8 mouse cellular contexts compared by ENCODE assay signal in genomic region chr10:41935476-41935829, GRCm38 (mm10).
DNase-seq lines count a peak whose midpoint lies in the region; ATAC-seq and TF ChIP-seq lines count a peak whose summit lies in the region.

No protein-coding gene starts in this region.

- peak; percentile 34 for DNase-seq in cerebellum, adult 8-10 months
- no peak for DNase-seq in cerebellum, postnatal 4 days (ENCODE audit: low spot score in 2 of 2)
- DNase-seq in layer of hippocampus, adult 11-12 months (ENCODE audit: low spot score) = peak; percentile 70
- DNase-seq in layer of hippocampus, postnatal 25 days (ENCODE audit: extremely low spot score in 1 of 2, low spot score in 1 of 2) = no peak
- no peak for DNase-seq in hindbrain, embryonic 14.5 days (ENCODE audit: low spot score)
- no peak for DNase-seq in midbrain, postnatal 0 days (ENCODE audit: low spot score)
- no peak for DNase-seq in thymus, postnatal 0 days (ENCODE audit: low spot score)
- no peak for DNase-seq in testis, postnatal 14 days (ENCODE audit: low spot score)

- peaks cover 21% of the 10 kb centered on the region for H3K4me1 ChIP-seq in hindbrain, embryonic 14.5 days (replicated peaks; ENCODE audit: control insufficient read depth, insufficient read depth, low read length)
- peaks cover 3% of the 10 kb centered on the region; the same call in 1 of the 2 replicates for H3K4me1 ChIP-seq in midbrain, postnatal 0 days (ENCODE audit: insufficient read depth, low read length)

- no peaks in the 10 kb centered on the region for H3K27me3 ChIP-seq in hindbrain, embryonic 14.5 days (ENCODE audit: control insufficient read depth, insufficient read depth, low read length)
- no peaks in the 10 kb centered on the region for H3K27me3 ChIP-seq in midbrain, postnatal 0 days (ENCODE audit: insufficient read depth, low read length)

- ATAC-seq in hindbrain, embryonic 14.5 days (ENCODE audit: low FRiP score) = no peak
- no peak for ATAC-seq in midbrain, postnatal 0 days (ENCODE audit: low FRiP score)

- peak overlapping the region; percentile 38 for H3K4me2 ChIP-seq in hindbrain, embryonic 14.5 days (replicated peaks)
- no peak overlapping the region for H3K4me2 ChIP-seq in midbrain, postnatal 0 days (ENCODE audit: low read depth, low read length, poor library complexity, severe bottlenecking)

- no peak overlapping the region for H3K4me3 ChIP-seq in hindbrain, embryonic 14.5 days (replicated peaks; ENCODE audit: low read length)
- no peak overlapping the region for H3K4me3 ChIP-seq in midbrain, postnatal 0 days (ENCODE audit: low read depth, low read length)

- no peak for TF ChIP-seq CTCF in midbrain, postnatal 0 days (IDR thresholded peaks at IDR 0.05)

- H3K9ac ChIP-seq in hindbrain, embryonic 14.5 days = no peak overlapping the region
- no peak overlapping the region for H3K9ac ChIP-seq in midbrain, postnatal 0 days (replicated peaks; ENCODE audit: low read length, poor library complexity, severe bottlenecking)

- no peaks in the 10 kb centered on the region for H3K36me3 ChIP-seq in hindbrain, embryonic 14.5 days (replicated peaks; ENCODE audit: control insufficient read depth, insufficient read depth)
- H3K36me3 ChIP-seq in midbrain, postnatal 0 days (ENCODE audit: insufficient read depth, low read length) = peaks cover 5% of the 10 kb centered on the region; the same call in 1 of the 2 replicates

- H3K9me3 ChIP-seq in hindbrain, embryonic 14.5 days (ENCODE audit: control insufficient read depth, low read length) = no peaks in the 10 kb centered on the region
- H3K9me3 ChIP-seq in midbrain, postnatal 0 days (ENCODE audit: low read length) = no peaks in the 10 kb centered on the region

- peak overlapping the region; percentile 64 for H3K27ac ChIP-seq in hindbrain, embryonic 14.5 days
- peak overlapping the region; percentile 71 for H3K27ac ChIP-seq in midbrain, postnatal 0 days (ENCODE audit: low read depth, low read length)

Comparison
In these comparisons a context has a peak if more than half of its experiments do, and no peak if none do; other contexts are left out.
1. DNase-seq: peak in cerebellum, adult 8-10 months (single experiment) and layer of hippocampus, adult 11-12 months (single experiment); none in cerebellum, postnatal 4 days (0 of 2), layer of hippocampus, postnatal 25 days (0 of 2), hindbrain, embryonic 14.5 days (single experiment), midbrain, postnatal 0 days (single experiment), thymus, postnatal 0 days (single experiment) and testis, postnatal 14 days (single experiment).